Mouse (Mus musculus): ENCODE measurements around the gene Astl. TPM values are rescaled to one million over a fixed set of nuclear protein-coding genes. Genes with fewer than 3 reads are reported as not detected.

Astl gene
- polyA plus RNA-seq, 1 experiment from 2014 or later = not detected

DNA sequence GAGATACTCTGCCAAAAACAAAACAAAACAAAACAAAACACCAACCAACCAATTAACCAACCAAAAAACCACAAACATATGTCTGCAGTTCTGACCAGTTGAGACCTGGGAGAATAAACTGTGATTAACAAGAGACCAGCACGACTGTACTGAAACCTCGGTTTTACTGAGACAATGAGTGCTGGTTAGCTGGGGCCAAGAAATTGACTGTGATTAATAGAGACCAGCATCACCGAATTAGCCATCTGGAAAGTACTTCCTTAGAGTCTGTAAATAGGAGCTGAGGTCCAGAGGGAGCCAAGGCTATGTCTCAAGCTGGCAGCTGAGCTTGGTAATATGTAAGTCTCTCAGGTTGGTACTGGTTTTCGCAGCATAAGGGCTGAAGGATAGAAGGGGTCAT, 52.4 kb downstream of the Astl start:
- Histone ChIP-seq H3K36me3 (ENCODE audit: control insufficient read depth, insufficient read depth, low read length) (no peaks in the 10 kb centered on the region), H3K4me2 (no peak overlapping the region), H3K9ac (ENCODE audit: low read depth, low read length) (no peak overlapping the region), H3K27ac (ENCODE audit: low read depth, low read length) (no peak overlapping the region), H3K9me3 (ENCODE audit: control insufficient read depth, low read length) (no peaks in the 10 kb centered on the region), H3K27me3 (replicated peaks; ENCODE audit: control insufficient read depth, insufficient read depth, low read length) (no peaks in the 10 kb centered on the region), H3K4me1 (replicated peaks; ENCODE audit: control insufficient read depth, insufficient read depth, low read length) (no peaks in the 10 kb centered on the region), H3K4me3 (ENCODE audit: low read depth, low read length) (no peak overlapping the region)
- ATAC-seq (replicated peaks; ENCODE audit: low FRiP score) (no peak), DNase-seq (ENCODE audit: low spot score) (no peak)
- 65% methylated on average over 4 of the region's 4 CpGs for WGBS

DNA sequence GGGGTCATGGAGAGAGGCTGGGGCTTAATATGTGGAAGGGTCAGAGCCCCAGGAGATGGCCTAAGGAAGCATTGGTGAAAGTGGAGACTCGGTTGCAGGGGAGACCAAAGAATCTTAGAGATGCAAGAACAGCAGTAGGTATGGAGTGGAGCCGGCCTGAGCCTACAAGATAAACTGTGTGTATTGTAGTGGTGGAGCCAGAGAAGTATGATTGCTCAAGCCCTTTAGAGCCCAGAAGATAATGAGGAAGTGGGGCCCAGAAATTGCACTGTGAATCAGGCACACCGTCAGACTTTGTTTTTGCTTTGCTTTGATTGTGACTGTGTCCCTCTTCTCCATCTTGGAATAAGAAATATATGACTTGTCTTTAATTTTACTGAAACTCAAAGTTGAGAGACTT, 52.9 kb downstream of the Astl start:
- no peaks in the 10 kb centered on the region for H3K4me1 ChIP-seq (replicated peaks; ENCODE audit: control insufficient read depth, insufficient read depth, low read length)
- no peaks in the 10 kb centered on the region for H3K27me3 ChIP-seq (replicated peaks; ENCODE audit: control insufficient read depth, insufficient read depth, low read length)
- 44% methylated on average over 3 of the region's 3 CpGs for WGBS
- no peak overlapping the region for H3K27ac ChIP-seq (ENCODE audit: low read depth, low read length)
- H3K9me3 ChIP-seq (ENCODE audit: control insufficient read depth, low read length) = no peaks in the 10 kb centered on the region
- no peak for DNase-seq (ENCODE audit: low spot score)
- no peak overlapping the region for H3K9ac ChIP-seq (ENCODE audit: low read depth, low read length)
- no peak overlapping the region for H3K4me3 ChIP-seq (ENCODE audit: low read depth, low read length)
- ATAC-seq (replicated peaks; ENCODE audit: low FRiP score) = no peak
- H3K36me3 ChIP-seq (ENCODE audit: control insufficient read depth, insufficient read depth, low read length) = no peaks in the 10 kb centered on the region
- no peak overlapping the region for H3K4me2 ChIP-seq

DNA sequence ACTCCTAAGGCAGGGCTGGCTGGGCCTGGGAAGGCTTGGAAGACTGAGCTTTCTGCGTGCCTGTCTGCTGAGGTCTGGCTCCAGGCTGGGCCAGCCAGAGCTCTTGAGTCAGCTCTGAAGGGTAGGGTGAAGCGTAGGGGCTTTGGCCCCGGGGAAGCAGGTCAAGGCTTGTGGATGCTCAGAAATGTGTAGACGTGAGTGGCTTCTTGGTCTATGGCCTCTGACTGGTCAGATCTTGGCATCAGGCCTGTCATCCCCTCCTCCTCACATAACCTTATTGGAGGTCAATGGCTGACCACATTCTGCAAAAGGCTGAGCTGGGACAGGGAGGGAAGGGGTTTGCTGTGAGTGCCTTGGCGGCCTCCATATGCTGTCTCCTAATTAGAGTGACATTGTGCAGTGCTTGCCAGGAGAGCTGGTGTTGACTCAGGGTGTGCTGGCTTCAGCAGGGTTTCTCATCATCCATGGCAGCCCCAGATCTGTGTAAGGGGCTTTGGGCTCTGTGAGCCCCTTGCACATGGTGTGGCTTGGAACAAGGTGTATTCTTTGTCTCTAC, 56.2 kb downstream of the Astl start:
- H3K4me2 ChIP-seq = no peak overlapping the region
- H3K36me3 ChIP-seq (ENCODE audit: control insufficient read depth, insufficient read depth, low read length) = no peaks in the 10 kb centered on the region
- H3K27me3 ChIP-seq (replicated peaks; ENCODE audit: control insufficient read depth, insufficient read depth, low read length) = no peaks in the 10 kb centered on the region
- H3K4me1 ChIP-seq (replicated peaks; ENCODE audit: control insufficient read depth, insufficient read depth, low read length) = no peaks in the 10 kb centered on the region
- no peak for ATAC-seq (replicated peaks; ENCODE audit: low FRiP score)
- 74% methylated on average over 5 of the region's 5 CpGs for WGBS
- no peak overlapping the region for H3K4me3 ChIP-seq (ENCODE audit: low read depth, low read length)
- no peak overlapping the region for H3K27ac ChIP-seq (ENCODE audit: low read depth, low read length)
- H3K9ac ChIP-seq (ENCODE audit: low read depth, low read length) = no peak overlapping the region
- no peaks in the 10 kb centered on the region for H3K9me3 ChIP-seq (ENCODE audit: control insufficient read depth, low read length)
- no peak for DNase-seq (ENCODE audit: low spot score)

GRCm38 (mm10) chr2:127398738-127399137, 60.3 kb downstream of the Astl start:
- peaks cover 4% of the 10 kb centered on the region for H3K27me3 ChIP-seq (replicated peaks; ENCODE audit: control insufficient read depth, insufficient read depth, low read length)
- no peak overlapping the region for H3K4me2 ChIP-seq
- H3K9me3 ChIP-seq (ENCODE audit: control insufficient read depth, low read length) = no peaks in the 10 kb centered on the region
- no peak for DNase-seq (ENCODE audit: low spot score)
- H3K9ac ChIP-seq (ENCODE audit: low read depth, low read length) = no peak overlapping the region
- H3K36me3 ChIP-seq (ENCODE audit: control insufficient read depth, insufficient read depth, low read length) = no peaks in the 10 kb centered on the region
- no peak overlapping the region for H3K27ac ChIP-seq (ENCODE audit: low read depth, low read length)
- no peak overlapping the region for H3K4me3 ChIP-seq (ENCODE audit: low read depth, low read length)
- no peaks in the 10 kb centered on the region for H3K4me1 ChIP-seq (replicated peaks; ENCODE audit: control insufficient read depth, insufficient read depth, low read length)
- ATAC-seq (replicated peaks; ENCODE audit: low FRiP score) = peak; percentile 60
- 76% methylated on average over 7 of the region's 7 CpGs for WGBS

Other genes starting within 250 kb of the Astl start
- 89.9 and 105 TPM in 2 replicates for gene Ncaph, start 204.7 kb upstream of the Astl start, polyA plus RNA-seq (2014; fragmentation: Nextera tagmentation; extraction: Ambion mirVana)
- 32.1 and 33.4 TPM in 2 replicates for gene Itpripl1, start 195.2 kb upstream of the Astl start, polyA plus RNA-seq (2014; fragmentation: Nextera tagmentation; extraction: Ambion mirVana)
- 2.4 and 2.7 TPM in 2 replicates for gene 1810024B03Rik, start 130.4 kb upstream of the Astl start, polyA plus RNA-seq (2014; fragmentation: Nextera tagmentation; extraction: Ambion mirVana)
- 75.3 and 86.7 TPM in 2 replicates for gene Snrnp200, start 130.3 kb upstream of the Astl start, polyA plus RNA-seq (2014; fragmentation: Nextera tagmentation; extraction: Ambion mirVana)
- 72.1 and 72.6 TPM in 2 replicates for gene Ciao1, start 90.8 kb upstream of the Astl start, polyA plus RNA-seq (2014; fragmentation: Nextera tagmentation; extraction: Ambion mirVana)
- gene Tmem127, start 90.7 kb upstream of the Astl start, polyA plus RNA-seq (2014; fragmentation: Nextera tagmentation; extraction: Ambion mirVana) = 16.9 and 18.2 TPM in 2 replicates
- 88.9 and 99.6 TPM in 2 replicates for gene Stard7, start 68.4 kb upstream of the Astl start, polyA plus RNA-seq (2014; fragmentation: Nextera tagmentation; extraction: Ambion mirVana)
- gene Dusp2, start 2.5 kb upstream of the Astl start, polyA plus RNA-seq (2014; fragmentation: Nextera tagmentation; extraction: Ambion mirVana) = 8.8 and 10.1 TPM in 2 replicates
- gene Adra2b, start 24.6 kb downstream of the Astl start, polyA plus RNA-seq (2014; fragmentation: Nextera tagmentation; extraction: Ambion mirVana) = 20.1 and 20.7 TPM in 2 replicates
- 0.43 and 0.92 TPM in 2 replicates for gene Gpat2, start 86.6 kb downstream of the Astl start, polyA plus RNA-seq (2014; fragmentation: Nextera tagmentation; extraction: Ambion mirVana)
- gene Fahd2a, start 105.9 kb downstream of the Astl start, polyA plus RNA-seq (2014; fragmentation: Nextera tagmentation; extraction: Ambion mirVana) = 16.6 and 19.9 TPM in 2 replicates
- 1.3 and 1.4 TPM in 2 replicates for gene Kcnip3, start 183.5 kb downstream of the Astl start, polyA plus RNA-seq (2014; fragmentation: Nextera tagmentation; extraction: Ambion mirVana)
- 0.23 and 0.25 TPM in 2 replicates for gene Prom2, start 202.8 kb downstream of the Astl start, polyA plus RNA-seq (2014; fragmentation: Nextera tagmentation; extraction: Ambion mirVana)
- 3.2 and 4.0 TPM in 2 replicates for gene Zfp661, start 248.5 kb downstream of the Astl start, polyA plus RNA-seq (2014; fragmentation: Nextera tagmentation; extraction: Ambion mirVana)
- gene Mrps5, start 248.6 kb downstream of the Astl start, polyA plus RNA-seq (2014; fragmentation: Nextera tagmentation; extraction: Ambion mirVana) = 202 and 214 TPM in 2 replicates